Mouse (Mus musculus) kidney, adult 2 months (tissue): ENCODE measurements around the gene Cfap74.

ENCODE experiments used
- CTCF ChIP-seq: fragments of 200-500 bp; conservative IDR thresholded peaks from 2 replicates; pipeline ENCODE4 v1.5.1; 2011; ENCODE audit warnings: low read depth, mild to moderate bottlenecking, control low read depth, low read length, moderate library complexity, mixed read lengths; ENCODE audit not compliant: insufficient read depth, insufficient read length
- POLR2A ChIP-seq: fragments of 200-500 bp; IDR thresholded peaks from one replicate; pipeline ENCODE4 v1.6.1; 2011; ENCODE audit warnings: low read depth, low read length, control low read depth

DNA sequence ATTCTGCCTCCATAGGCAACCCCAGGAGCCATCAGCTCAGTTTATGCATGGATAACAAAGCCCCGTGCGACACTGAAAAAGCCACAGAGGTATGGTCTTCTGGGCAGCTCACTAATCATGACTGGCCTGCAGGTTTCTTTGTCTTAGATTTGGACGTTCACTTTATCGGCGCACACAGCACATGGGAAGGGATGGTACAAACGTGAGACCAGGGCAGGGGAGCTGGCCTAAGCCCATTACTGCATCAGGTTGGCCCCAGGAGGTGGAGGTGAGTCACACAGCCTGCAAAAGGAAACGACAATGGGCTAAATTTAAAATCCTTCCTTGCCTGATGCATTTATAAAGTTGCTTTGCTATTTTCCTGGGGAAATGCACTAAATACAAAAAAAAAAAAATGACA, 7.9 kb upstream of the Cfap74 start:
- TF ChIP-seq POLR2A (no peak), CTCF (no peak)
